Mouse (Mus musculus) G1E (cell line): Measurements from ENCODE around the gene Pitpnc1. TPM values are rescaled to one million over a fixed set of nuclear protein-coding genes. Genes with fewer than 3 reads are reported as not detected.

Experiments used
- ATAC-seq: 2 replicates; pipeline ENCODE4 v1.8.0; 2016; ENCODE audit warnings: mild to moderate bottlenecking; ENCODE audit not compliant: insufficient number of reproducible peaks, poor library complexity, low FRiP score, severe bottlenecking; ENCODE audit errors: extremely low read depth
- DNase-seq: peaks from one replicate; pipeline ENCODE4 v3.0.0; 2012; ENCODE audit warnings: low spot score
- H3K27me3 ChIP-seq: 2 replicates; pipeline ENCODE4 v1.6.1; 2012; ENCODE audit warnings: mild to moderate bottlenecking, low read length, inconsistent platforms; ENCODE audit not compliant: insufficient read depth
- H3K36me3 ChIP-seq: replicated peaks from 2 replicates; pipeline ENCODE3; 2012; ENCODE audit warnings: mild to moderate bottlenecking, inconsistent platforms
- H3K4me1 ChIP-seq: 2 replicates; pipeline ENCODE4 v1.6.1; 2012; ENCODE audit warnings: low read depth, low read length, inconsistent platforms, mixed read lengths; ENCODE audit not compliant: insufficient read depth
- H3K4me3 ChIP-seq: 2 replicates; pipeline ENCODE4 v1.5.1; 2012; ENCODE audit warnings: low read depth, mild to moderate bottlenecking, inconsistent platforms, low read length, moderate library complexity, mixed read lengths
- H3K9me3 ChIP-seq: replicated peaks from 2 replicates; pipeline ENCODE4 v1.6.1; 2012; ENCODE audit warnings: inconsistent platforms
- CTCF ChIP-seq: IDR thresholded peaks from 2 replicates; pipeline ENCODE4 v1.5.1; 2012; ENCODE audit warnings: low read depth, low read length, inconsistent platforms, mixed read lengths
- GATA1 ChIP-seq: IDR thresholded peaks from 2 replicates; pipeline ENCODE4 v1.6.1; 2012; ENCODE audit warnings: borderline replicate concordance, low read length, inconsistent platforms, mixed read lengths
- GATA2 ChIP-seq: IDR thresholded peaks from 2 replicates; pipeline ENCODE4 v1.6.1; 2012; ENCODE audit warnings: low read depth, low read length, inconsistent platforms, borderline replicate concordance
- POLR2AphosphoS5 ChIP-seq: IDR thresholded peaks from 2 replicates; pipeline ENCODE4 v1.6.1; 2012; ENCODE audit warnings: low read depth, low read length, inconsistent platforms; ENCODE audit not compliant: insufficient replicate concordance
- TAL1 ChIP-seq: conservative IDR thresholded peaks from 2 replicates; pipeline ENCODE4 v1.6.1; 2012; ENCODE audit warnings: low read depth, low read length, inconsistent platforms, mixed read lengths
- polyA plus RNA-seq: library from polyadenylated mRNA; stranded (reverse); fragments of >175 nt; gene quantifications from 2 replicates; pipeline ENCODE4 v1.2.3, GENCODE M21; 2012
- total RNA-seq, 2 experiments: library from RNA; stranded (forward) in 1 of 2; stranded (reverse) in 1 of 2; fragments of 200-1000 nt in 1 of 2; fragments of >200 nt in 1 of 2; fragmentation: Nextera tagmentation in 1 of 2; gene quantifications; 2 replicates each; pipeline ENCODE4 v1.2.3; 2014 to 2017

Pitpnc1 gene
- total and polyA plus RNA-seq, 3 experiments: 9.9 to 53.5 (median 31.5) TPM

- Histone ChIP-seq H3K36me3 (peaks cover 89% of the 10 kb centered on the region), H3K9me3 (no peaks in the 10 kb centered on the region), H3K4me1 (peaks cover 7% of the 10 kb centered on the region), H3K4me3 (no peak overlapping the region), H3K27me3 (no peaks in the 10 kb centered on the region)
- DNase-seq (no peak), ATAC-seq (no peak)
- TF ChIP-seq GATA1 (no peak), CTCF (no peak), GATA2 (no peak), POLR2AphosphoS5 (no peak), TAL1 (no peak)
Observed at GRCm38 (mm10) chr11:107276337-107276736, 194.2 kb downstream of the Pitpnc1 start.

- H3K4me1 ChIP-seq: peaks cover 7% of the 10 kb centered on the region
- no peak for TF ChIP-seq CTCF
- ATAC-seq (peak; percentile 34; the same call in 1 of the 2 replicates), DNase-seq (no peak)
- no peaks in the 10 kb centered on the region for H3K9me3 ChIP-seq
- no peak overlapping the region for H3K4me3 ChIP-seq
- H3K36me3 ChIP-seq: peaks cover 89% of the 10 kb centered on the region
- no peaks in the 10 kb centered on the region for H3K27me3 ChIP-seq
Observed at GRCm38 (mm10) chr11:107275902-107276301, 194.6 kb downstream of the Pitpnc1 start.

GRCm38 (mm10) chr11:107274206-107274605 is 196.3 kb downstream of the Pitpnc1 start:
- Histone ChIP-seq H3K9me3 (no peaks in the 10 kb centered on the region), H3K4me1 (peaks cover 7% of the 10 kb centered on the region), H3K4me3 (no peak overlapping the region), H3K36me3 (peaks cover 87% of the 10 kb centered on the region), H3K27me3 (no peaks in the 10 kb centered on the region)
- DNase-seq: no peak
- TF ChIP-seq GATA1 (no peak), POLR2AphosphoS5 (no peak), TAL1 (no peak), CTCF (no peak), GATA2 (no peak)
- no peak for ATAC-seq

- no peak for ATAC-seq
- DNase-seq: no peak
- Histone ChIP-seq H3K4me3 (no peak overlapping the region), H3K36me3 (peaks cover 86% of the 10 kb centered on the region), H3K27me3 (no peaks in the 10 kb centered on the region), H3K9me3 (peaks cover 6% of the 10 kb centered on the region), H3K4me1 (peaks cover 7% of the 10 kb centered on the region)
- TF ChIP-seq GATA1 (no peak), GATA2 (no peak), POLR2AphosphoS5 (no peak), CTCF (no peak), TAL1 (no peak)
Observed at GRCm38 (mm10) chr11:107272351-107272975, 198.0 kb downstream of the Pitpnc1 start.

GRCm38 (mm10) chr11:107270564-107270963 is 199.9 kb downstream of the Pitpnc1 start:
- no peak for DNase-seq
- no peak overlapping the region for H3K4me3 ChIP-seq
- H3K27me3 ChIP-seq: no peaks in the 10 kb centered on the region
- peaks cover 78% of the 10 kb centered on the region for H3K36me3 ChIP-seq
- H3K4me1 ChIP-seq: no peaks in the 10 kb centered on the region; the same call in 1 of the 2 replicates
- no peak for TF ChIP-seq GATA2
- TF ChIP-seq GATA1: no peak
- TF ChIP-seq CTCF: no peak
- TF ChIP-seq TAL1: no peak
- no peak for ATAC-seq
- H3K9me3 ChIP-seq: peaks cover 6% of the 10 kb centered on the region

GRCm38 (mm10) chr11:107267522-107267921 is 203.0 kb downstream of the Pitpnc1 start:
- DNase-seq (no peak), ATAC-seq (no peak)
- Histone ChIP-seq H3K4me3 (no peak overlapping the region), H3K36me3 (peaks cover 79% of the 10 kb centered on the region), H3K27me3 (no peaks in the 10 kb centered on the region), H3K4me1 (no peaks in the 10 kb centered on the region), H3K9me3 (peaks cover 6% of the 10 kb centered on the region)
- TF ChIP-seq GATA2 (no peak), GATA1 (no peak), TAL1 (no peak), CTCF (no peak), POLR2AphosphoS5 (no peak)
